Mouse (Mus musculus) bone marrow, adult 2 months (tissue): ENCODE data around the gene Gm9821. TPM values are rescaled to one million over a fixed set of nuclear protein-coding genes. Genes with fewer than 3 reads are reported as not detected.

Source experiments
- H3K27ac ChIP-seq: fragments of 200-500 bp; 2 replicates; pipeline ENCODE4 v1.5.1; 2012; ENCODE audit warnings: low read depth, mild to moderate bottlenecking, control low read depth, inconsistent platforms, low read length; ENCODE audit not compliant: control insufficient read depth, poor library complexity, insufficient read depth
- H3K4me1 ChIP-seq: fragments of 200-500 bp; 2 replicates; pipeline ENCODE4 v1.6.1; 2011; ENCODE audit warnings: low read length; ENCODE audit not compliant: control insufficient read depth, insufficient read depth
- H3K4me3 ChIP-seq: fragments of 200-500 bp; replicated peaks from 2 replicates; pipeline ENCODE3; 2011; ENCODE audit warnings: mild to moderate bottlenecking, low read depth, low read length, control low read depth; ENCODE audit not compliant: control insufficient read depth
- CTCF ChIP-seq: fragments of 200-500 bp; IDR thresholded peaks from 2 replicates; pipeline ENCODE4 v1.5.1; 2011; ENCODE audit warnings: low read length, control low read depth; ENCODE audit not compliant: control insufficient read depth, insufficient read depth
- POLR2A ChIP-seq: fragments of 200-500 bp; IDR thresholded peaks from 2 replicates; pipeline ENCODE4 v1.6.1; 2011; ENCODE audit warnings: low read depth, mild to moderate bottlenecking, control low read depth, low read length, borderline replicate concordance; ENCODE audit not compliant: control insufficient read depth
- WGBS: fragments of 180-500 bp; shearing (Covaris S2); methylation state at CpG from one replicate; pipeline ENCODE4 v1.1.7; 2018; 5-methylcytosine and 5-hydroxymethylcytosine counted together
- polyA plus RNA-seq: library from polyadenylated mRNA; stranded (reverse); fragments of >200 nt; gene quantifications from 2 replicates; pipeline ENCODE4 v1.2.4, GENCODE M21; 2011; ENCODE audit warnings: low replicate concordance; ENCODE audit not compliant: missing spikeins, insufficient read depth, insufficient read length

Gm9821 gene
- polyA plus RNA-seq, 1 experiment = not detected

DNA sequence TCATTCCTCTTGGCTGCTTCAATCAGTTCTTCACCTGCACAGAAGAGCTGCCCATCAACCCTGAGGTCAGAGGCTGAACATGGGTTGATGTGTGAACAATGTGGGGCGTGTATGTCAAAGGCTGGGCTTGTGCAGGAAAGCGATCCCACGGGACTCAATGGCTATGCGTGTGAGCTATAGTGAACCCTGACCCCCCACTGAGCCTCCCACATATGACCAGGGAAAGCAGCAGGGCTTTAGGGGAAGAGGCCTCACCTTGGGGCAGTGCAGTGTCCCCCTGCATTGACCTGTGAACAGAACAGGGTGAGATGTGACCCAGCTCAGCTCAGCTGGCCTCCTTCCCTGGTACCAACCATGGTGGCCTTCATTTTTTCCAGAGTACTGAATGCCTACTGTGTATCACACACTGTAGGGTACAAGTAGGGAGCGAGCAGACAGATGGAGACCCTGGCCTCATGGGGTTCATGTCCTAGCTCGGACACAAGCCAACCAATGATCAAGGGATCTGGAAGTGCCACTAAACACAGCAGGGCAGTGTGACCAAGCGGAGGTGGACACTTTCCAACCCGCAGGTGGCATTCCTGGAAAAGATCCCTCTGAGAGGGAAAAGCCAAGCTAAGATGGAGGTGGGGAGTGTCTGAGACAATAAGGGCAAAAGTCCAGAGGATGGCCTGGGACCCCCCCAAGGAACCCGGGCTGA, 10.5 kb upstream of the Gm9821 start:
- H3K4me3 ChIP-seq = no peak overlapping the region
- H3K4me1 ChIP-seq = no peaks in the 10 kb centered on the region
- TF ChIP-seq POLR2A = no peak
- TF ChIP-seq CTCF = no peak
- no peak overlapping the region for H3K27ac ChIP-seq
- 86% methylated on average over 9 of the region's 9 CpGs for WGBS

DNA sequence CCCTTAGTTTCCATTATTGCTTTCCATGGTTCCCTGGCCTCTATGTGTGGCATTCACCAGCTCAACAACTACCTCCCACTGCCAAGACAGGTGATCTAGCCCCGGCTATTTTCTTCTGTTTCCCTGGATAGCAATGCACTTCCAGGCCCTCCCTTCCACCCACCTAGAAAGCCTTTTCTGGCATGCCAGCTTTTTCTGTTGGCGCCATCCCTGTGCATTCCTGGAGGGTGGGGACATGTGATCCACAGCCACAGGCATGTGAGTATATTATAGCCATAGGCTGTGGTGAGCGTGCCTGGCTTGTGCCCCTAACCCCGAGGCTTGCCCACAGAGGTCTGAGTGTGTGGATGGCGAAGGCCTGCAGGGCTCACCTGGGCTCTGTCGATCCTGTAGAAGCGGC, 9.3 kb upstream of the Gm9821 start:
- Histone ChIP-seq H3K4me1 (no peaks in the 10 kb centered on the region), H3K27ac (no peak overlapping the region), H3K4me3 (no peak overlapping the region)
- TF ChIP-seq POLR2A (no peak), CTCF (no peak)
- WGBS = 91% methylated on average over 7 of the region's 7 CpGs

- WGBS = 89% methylated on average over 15 of the region's 15 CpGs
- Histone ChIP-seq H3K4me3 (no peak overlapping the region), H3K27ac (no peak overlapping the region), H3K4me1 (no peaks in the 10 kb centered on the region)
- no peak for TF ChIP-seq POLR2A
- no peak for TF ChIP-seq CTCF
Observed at GRCm38 (mm10) chr2:91939303-91939935, 6.1 kb upstream of the Gm9821 start.

GRCm38 (mm10) chr2:91942356-91942755, 3.1 kb upstream of the Gm9821 start:
- Histone ChIP-seq H3K4me1 (peaks cover 3% of the 10 kb centered on the region; the same call in 1 of the 2 replicates), H3K27ac (no peak overlapping the region), H3K4me3 (no peak overlapping the region)
- no peak for TF ChIP-seq POLR2A
- TF ChIP-seq CTCF = peak; percentile 29; the same call in 1 of the 2 replicates
- WGBS = 85% methylated on average over 6 of the region's 6 CpGs

- TF ChIP-seq POLR2A (no peak), CTCF (peak; percentile 99)
- peaks cover 13% of the 10 kb centered on the region for H3K4me1 ChIP-seq
- H3K4me3 ChIP-seq = no peak overlapping the region
- H3K27ac ChIP-seq = no peak overlapping the region
- 42% methylated on average over 13 of the region's 13 CpGs for WGBS
Observed at GRCm38 (mm10) chr2:91944170-91944950, 1.1 kb upstream of the Gm9821 start.

DNA sequence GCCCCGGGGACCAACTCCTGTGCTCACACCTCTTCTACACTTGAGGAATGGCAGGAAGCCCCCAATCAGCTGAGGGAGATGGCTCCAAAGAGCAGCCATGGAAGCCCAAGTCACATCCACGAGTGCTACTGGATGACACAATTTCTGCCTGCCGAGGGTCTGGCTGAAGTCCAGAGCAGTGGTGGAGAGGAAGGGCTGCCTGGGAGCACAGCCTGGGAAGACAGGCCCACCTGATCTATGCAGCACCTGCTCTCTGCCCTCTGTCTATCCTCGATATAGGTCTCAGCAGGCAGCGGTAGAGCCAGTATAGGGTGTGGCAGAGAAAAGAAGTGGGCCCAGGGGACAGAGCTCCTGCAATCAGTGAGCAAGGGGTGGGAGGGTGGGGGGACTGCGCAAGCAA, 1.3 kb downstream of the Gm9821 start:
- Histone ChIP-seq H3K4me3 (no peak overlapping the region), H3K4me1 (peaks cover 13% of the 10 kb centered on the region), H3K27ac (no peak overlapping the region)
- WGBS = 39% methylated on average over 6 of the region's 6 CpGs
- TF ChIP-seq CTCF (no peak), POLR2A (no peak)

- 23% methylated on average over 11 of the region's 11 CpGs for WGBS
- Histone ChIP-seq H3K27ac (peak overlapping the region; percentile 57), H3K4me3 (peak overlapping the region; percentile 10), H3K4me1 (peaks cover 13% of the 10 kb centered on the region)
- no peak for TF ChIP-seq CTCF
- no peak for TF ChIP-seq POLR2A
Observed at GRCm38 (mm10) chr2:91947397-91948150, 2.1 kb downstream of the Gm9821 start.
